Mouse (Mus musculus) stomach, embryonic 14.5 days (tissue): ENCODE measurements around the gene Sdsl. TPM values are rescaled to one million over a fixed set of nuclear protein-coding genes. Genes with fewer than 3 reads are reported as not detected.

Experiments
- ATAC-seq: fragments of 200-750 bp; cut with Nextera tagmentation; 2 replicates; pipeline ENCODE4 v1.8.0; 2017; ENCODE audit warnings: low read depth, moderate TSS enrichment; ENCODE audit not compliant: insufficient number of reproducible peaks, insufficient read depth, low FRiP score
- H3K27ac ChIP-seq: fragments of 300-500 bp; sonication (generic); 2 replicates; pipeline ENCODE4 v1.5.1; 2014; ENCODE audit warnings: mild to moderate bottlenecking, low read length, moderate library complexity, mixed read lengths
- H3K27me3 ChIP-seq: fragments of 300-500 bp; sonication (generic); 2 replicates; pipeline ENCODE4 v1.6.1; 2014; ENCODE audit warnings: low read length, control low read depth, mixed read lengths; ENCODE audit not compliant: control insufficient read depth, insufficient read depth
- H3K36me3 ChIP-seq: fragments of 300-500 bp; sonication (generic); 2 replicates; pipeline ENCODE4 v1.6.1; 2014; ENCODE audit warnings: mild to moderate bottlenecking, control low read depth, low read length, moderate library complexity, mixed read lengths; ENCODE audit not compliant: control insufficient read depth, insufficient read depth
- H3K4me1 ChIP-seq: fragments of 300-500 bp; sonication (generic); 2 replicates; pipeline ENCODE4 v1.6.1; 2014; ENCODE audit warnings: low read length, control low read depth, mixed read lengths; ENCODE audit not compliant: control insufficient read depth, insufficient read depth
- H3K4me2 ChIP-seq: fragments of 300-500 bp; sonication (generic); replicated peaks from 2 replicates; pipeline ENCODE4 v1.6.1; 2014; ENCODE audit warnings: low read depth, low read length, control low read depth
- H3K4me3 ChIP-seq: fragments of 300-500 bp; sonication (generic); 2 replicates; pipeline ENCODE4 v1.5.1; 2014; ENCODE audit warnings: low read depth, low read length, control low read depth
- H3K9ac ChIP-seq: fragments of 300-500 bp; sonication (generic); replicated peaks from 2 replicates; pipeline ENCODE4 v1.6.1; 2014; ENCODE audit warnings: low read depth, mild to moderate bottlenecking, control low read depth, low read length, moderate library complexity, mixed read lengths
- H3K9me3 ChIP-seq: fragments of 300-500 bp; sonication (generic); 2 replicates; pipeline ENCODE4 v1.6.1; 2016; ENCODE audit warnings: low read depth, low read length, control low read depth; ENCODE audit not compliant: control insufficient read depth
- WGBS: fragments of 180-500 bp; shearing (Covaris S2); extraction: QIAGEN DNeasy Blood & Tissue Kit; methylation state at CpG from one replicate; pipeline ENCODE4 v1.1.7; 2014; 5-methylcytosine and 5-hydroxymethylcytosine counted together
- polyA plus RNA-seq: library from polyadenylated mRNA; unstranded; fragments of >200 nt; fragmentation: Nextera tagmentation; extraction: Ambion mirVana; gene quantifications from 2 replicates; pipeline ENCODE4 v1.2.1, GENCODE M21; 2014

Gene Sdsl
- polyA plus RNA-seq, 1 experiment from 2014 or later: 5.8 TPM

- ATAC-seq: peak; percentile 89
- H3K4me1 ChIP-seq: peaks cover 28% of the 10 kb centered on the region
- H3K4me3 ChIP-seq: peak within 1 kb of the TSS; percentile 47
- no peaks in the 10 kb centered on the region for H3K9me3 ChIP-seq
- H3K4me2 ChIP-seq: peak within 1 kb of the TSS; percentile 62
- H3K27ac ChIP-seq: no peak within 1 kb of the TSS
- H3K27me3 ChIP-seq: no peaks in the 10 kb centered on the region
- no peaks in the 10 kb centered on the region for H3K36me3 ChIP-seq
- no peak within 1 kb of the TSS; the same call in 1 of the 2 replicates for H3K9ac ChIP-seq
- under 1% methylated on average over 36 of the region's 36 CpGs for WGBS
These were observed 38.5 kb upstream of the Sdsl start, which contains the start of gene Slc8b1 for GRCm38 (mm10) chr5:120510982-120511642. Slc8b1 (plus strand) TSS chr5:120511168.

- H3K9ac ChIP-seq: no peak overlapping the region
- no peaks in the 10 kb centered on the region for H3K36me3 ChIP-seq
- no peak overlapping the region for H3K4me2 ChIP-seq
- H3K4me1 ChIP-seq: peaks cover 11% of the 10 kb centered on the region
- H3K27me3 ChIP-seq: no peaks in the 10 kb centered on the region
- no peak overlapping the region for H3K27ac ChIP-seq
- ATAC-seq: no peak
- H3K9me3 ChIP-seq: no peaks in the 10 kb centered on the region
- 60% methylated on average over 4 of the region's 4 CpGs for WGBS
- H3K4me3 ChIP-seq: no peak overlapping the region
These were observed 34.7 kb upstream of the Sdsl start for GRCm38 (mm10) chr5:120507311-120507710.

GRCm38 (mm10) chr5:120506490-120506889, 33.9 kb upstream of the Sdsl start:
- Histone ChIP-seq H3K4me2 (no peak overlapping the region), H3K9ac (no peak overlapping the region), H3K27me3 (no peaks in the 10 kb centered on the region), H3K27ac (no peak overlapping the region), H3K4me3 (no peak overlapping the region), H3K9me3 (no peaks in the 10 kb centered on the region), H3K4me1 (peaks cover 6% of the 10 kb centered on the region), H3K36me3 (no peaks in the 10 kb centered on the region)
- no peak for ATAC-seq
- WGBS: 54% methylated on average over 9 of the region's 9 CpGs

GRCm38 (mm10) chr5:120505781-120506180, 33.2 kb upstream of the Sdsl start:
- Histone ChIP-seq H3K9ac (no peak overlapping the region), H3K36me3 (no peaks in the 10 kb centered on the region), H3K27ac (no peak overlapping the region), H3K27me3 (no peaks in the 10 kb centered on the region), H3K9me3 (no peaks in the 10 kb centered on the region), H3K4me2 (no peak overlapping the region), H3K4me1 (peaks cover 6% of the 10 kb centered on the region), H3K4me3 (no peak overlapping the region)
- WGBS: 66% methylated on average over 9 of the region's 9 CpGs
- ATAC-seq: no peak

- Histone ChIP-seq H3K9ac (no peak overlapping the region), H3K9me3 (no peaks in the 10 kb centered on the region), H3K4me1 (peaks cover 6% of the 10 kb centered on the region), H3K27me3 (no peaks in the 10 kb centered on the region), H3K4me2 (no peak overlapping the region), H3K4me3 (no peak overlapping the region), H3K36me3 (no peaks in the 10 kb centered on the region), H3K27ac (no peak overlapping the region)
- WGBS: 27% methylated on average over 16 of the region's 16 CpGs
- ATAC-seq: 0 out of 2 replicates have a peak, but pooled peaks have one; percentile 21
These were observed 32.8 kb upstream of the Sdsl start for GRCm38 (mm10) chr5:120505368-120505767.

- H3K9me3 ChIP-seq: no peaks in the 10 kb centered on the region
- no peaks in the 10 kb centered on the region for H3K36me3 ChIP-seq
- H3K4me3 ChIP-seq: peak within 1 kb of the TSS; percentile 89
- WGBS: 1% methylated on average over 52 of the region's 55 CpGs
- peak within 1 kb of the TSS; percentile 85 for H3K9ac ChIP-seq
- peaks cover 6% of the 10 kb centered on the region for H3K4me1 ChIP-seq
- H3K27me3 ChIP-seq: no peaks in the 10 kb centered on the region
- H3K27ac ChIP-seq: no peak within 1 kb of the TSS
- H3K4me2 ChIP-seq: peak within 1 kb of the TSS; percentile 93
- peak; percentile 56; the same call in 1 of the 2 replicates for ATAC-seq
These were observed 30.7 kb upstream of the Sdsl start, which contains the start of gene Plbd2 for GRCm38 (mm10) chr5:120503144-120503795. Plbd2 (minus strand) TSS chr5:120503625.

GRCm38 (mm10) chr5:120502675-120503143, 30.1 kb upstream of the Sdsl start:
- Histone ChIP-seq H3K9me3 (no peaks in the 10 kb centered on the region), H3K9ac (peak overlapping the region; percentile 85), H3K27ac (no peak overlapping the region), H3K4me2 (peak overlapping the region; percentile 93), H3K27me3 (no peaks in the 10 kb centered on the region), H3K4me3 (peak overlapping the region; percentile 89), H3K36me3 (no peaks in the 10 kb centered on the region), H3K4me1 (peaks cover 6% of the 10 kb centered on the region)
- ATAC-seq: no peak
- 4% methylated on average over 12 of the region's 12 CpGs for WGBS

- Histone ChIP-seq H3K27ac (no peak overlapping the region), H3K4me3 (peak overlapping the region; percentile 89), H3K4me1 (peaks cover 6% of the 10 kb centered on the region), H3K27me3 (no peaks in the 10 kb centered on the region), H3K4me2 (peak overlapping the region; percentile 93), H3K36me3 (no peaks in the 10 kb centered on the region), H3K9ac (peak overlapping the region; percentile 85; the same call in 1 of the 2 replicates), H3K9me3 (no peaks in the 10 kb centered on the region)
- WGBS: 58% methylated on average over 9 of the region's 9 CpGs
- no peak for ATAC-seq
These were observed 29.6 kb upstream of the Sdsl start for GRCm38 (mm10) chr5:120502147-120502621.
